Mouse (Mus musculus) intestine, embryonic 16.5 days (tissue): ENCODE measurements around the gene Glipr1l2. TPM values are rescaled to one million over a fixed set of nuclear protein-coding genes. Genes with fewer than 3 reads are reported as not detected.
"Not testable (repeated sequence)": the region's sequence is repeated elsewhere in the genome, so short reads cannot be mapped to it uniquely, and the experiment has no call there.

Experiments used
- ATAC-seq: fragments of 200-750 bp; cut with Nextera tagmentation; 2 replicates; pipeline ENCODE4 v1.8.0; 2017; ENCODE audit warnings: moderate TSS enrichment, moderate library complexity
- H3K27ac ChIP-seq: fragments of 300-500 bp; sonication (generic); 2 replicates; pipeline ENCODE4 v1.5.1; 2014; ENCODE audit warnings: mild to moderate bottlenecking, low read length
- H3K27me3 ChIP-seq: fragments of 300-500 bp; sonication (generic); replicated peaks from 2 replicates; pipeline ENCODE4 v1.6.1; 2014; ENCODE audit warnings: low read length, control low read depth, mixed read lengths; ENCODE audit not compliant: control insufficient read depth, insufficient read depth
- H3K36me3 ChIP-seq: fragments of 300-500 bp; sonication (generic); 2 replicates; pipeline ENCODE4 v1.6.1; 2014; ENCODE audit warnings: low read length, control low read depth; ENCODE audit not compliant: control insufficient read depth, insufficient read depth
- H3K4me1 ChIP-seq: fragments of 300-500 bp; sonication (generic); 2 replicates; pipeline ENCODE4 v1.6.1; 2014; ENCODE audit warnings: low read length, control low read depth, mixed read lengths; ENCODE audit not compliant: control insufficient read depth, insufficient read depth
- H3K4me2 ChIP-seq: fragments of 300-500 bp; sonication (generic); 2 replicates; pipeline ENCODE4 v1.6.1; 2014; ENCODE audit warnings: low read depth, low read length, control low read depth
- H3K4me3 ChIP-seq: fragments of 300-500 bp; sonication (generic); 2 replicates; pipeline ENCODE4 v1.5.1; 2014; ENCODE audit warnings: mild to moderate bottlenecking, low read length
- H3K9ac ChIP-seq: fragments of 300-500 bp; sonication (generic); 2 replicates; pipeline ENCODE4 v1.6.1; 2014; ENCODE audit warnings: low read depth, low read length
- H3K9me3 ChIP-seq: fragments of 300-500 bp; sonication (generic); 2 replicates; pipeline ENCODE4 v1.6.1; 2016; ENCODE audit warnings: low read length, control low read depth; ENCODE audit not compliant: control insufficient read depth
- WGBS: fragments of 180-500 bp; shearing (Covaris S2); extraction: QIAGEN DNeasy Blood & Tissue Kit; methylation state at CpG from one replicate; pipeline ENCODE4 v1.1.7; 2014; 5-methylcytosine and 5-hydroxymethylcytosine counted together
- polyA plus RNA-seq: library from polyadenylated mRNA; unstranded; fragments of >200 nt; fragmentation: Nextera tagmentation; extraction: Ambion mirVana; gene quantifications from 2 replicates; pipeline ENCODE4 v1.2.1, GENCODE M21; 2015

The Glipr1l2 gene
- polyA plus RNA-seq, result not detected in 2 replicates

DNA sequence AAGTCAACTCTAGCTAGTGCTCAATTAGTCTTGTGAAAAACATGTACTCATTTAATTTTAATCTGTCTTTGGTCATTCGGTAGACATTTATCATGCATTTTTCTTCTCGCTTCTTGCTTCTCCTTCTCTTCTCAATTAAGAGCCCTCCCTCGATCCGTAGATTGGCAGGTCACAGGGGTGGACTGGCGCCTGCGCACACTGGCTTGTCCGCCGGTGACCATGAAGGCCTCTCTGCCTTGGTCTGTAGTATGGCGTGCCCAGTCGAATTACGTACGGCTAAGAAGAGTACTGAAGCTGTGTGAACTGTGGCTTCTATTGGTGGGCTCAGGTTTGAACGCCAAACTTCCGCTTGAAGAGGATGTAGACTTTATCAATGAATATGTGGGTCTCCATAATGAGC is at the start of gene Glipr1l2:
TSS of gene Glipr1l2 (plus strand) at position 198 of the 400 bp plus-strand sequence.
- H3K9ac ChIP-seq, result no peak within 1 kb of the TSS
- H3K4me1 ChIP-seq, result no peaks in the 10 kb centered on the region
- H3K36me3 ChIP-seq, result no peaks in the 10 kb centered on the region
- no peaks in the 10 kb centered on the region for H3K9me3 ChIP-seq
- 95% methylated on average over 14 of the region's 14 CpGs for WGBS
- H3K4me2 ChIP-seq, result no peak within 1 kb of the TSS
- no peaks in the 10 kb centered on the region for H3K27me3 ChIP-seq
- no peak within 1 kb of the TSS for H3K27ac ChIP-seq
- ATAC-seq, result no peak
- H3K4me3 ChIP-seq, result no peak within 1 kb of the TSS

- 74% methylated on average over 9 of the region's 9 CpGs for WGBS
- not testable (repeated sequence) for H3K9me3 ChIP-seq, H3K27ac ChIP-seq, H3K36me3 ChIP-seq, H3K27me3 ChIP-seq, H3K4me1 ChIP-seq, H3K4me2 ChIP-seq, ATAC-seq, H3K4me3 ChIP-seq, H3K9ac ChIP-seq
Measured at GRCm38 (mm10) chr10:112043523-112043922, 39.6 kb upstream of the Glipr1l2 start.

DNA sequence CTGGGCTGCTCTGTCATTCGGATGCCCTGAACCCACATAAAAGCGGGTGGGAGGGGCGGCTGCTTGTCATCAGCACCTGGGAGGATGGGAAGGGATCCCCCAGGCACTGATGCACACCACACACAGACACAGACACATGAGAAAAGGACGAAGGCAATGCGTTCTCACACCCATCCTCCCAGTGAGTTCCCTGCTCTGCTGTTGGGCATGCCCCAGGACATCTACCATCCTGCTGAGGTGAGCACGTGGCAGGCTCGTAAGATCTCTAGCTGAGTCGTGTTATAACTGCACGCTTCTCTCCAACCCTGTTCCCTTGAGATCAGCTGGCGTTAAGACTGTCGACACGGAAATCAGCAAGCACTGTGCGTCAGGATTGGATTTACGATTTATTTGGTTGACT is 38.9 kb upstream of the Glipr1l2 start:
- WGBS, result 26% methylated on average over 14 of the region's 14 CpGs
- H3K4me2 ChIP-seq, H3K27me3 ChIP-seq, H3K36me3 ChIP-seq, H3K4me1 ChIP-seq, H3K27ac ChIP-seq, H3K4me3 ChIP-seq, H3K9me3 ChIP-seq, H3K9ac ChIP-seq, ATAC-seq: not testable (repeated sequence)

GRCm38 (mm10) chr10:112051220-112051619 is 31.9 kb upstream of the Glipr1l2 start:
- Histone ChIP-seq H3K9me3 (no peaks in the 10 kb centered on the region), H3K36me3 (no peaks in the 10 kb centered on the region), H3K9ac (no peak overlapping the region), H3K27me3 (no peaks in the 10 kb centered on the region), H3K4me3 (no peak overlapping the region), H3K4me1 (no peaks in the 10 kb centered on the region), H3K4me2 (no peak overlapping the region), H3K27ac (no peak overlapping the region)
- ATAC-seq, result peak; percentile 69; the same call in 1 of the 2 replicates

DNA sequence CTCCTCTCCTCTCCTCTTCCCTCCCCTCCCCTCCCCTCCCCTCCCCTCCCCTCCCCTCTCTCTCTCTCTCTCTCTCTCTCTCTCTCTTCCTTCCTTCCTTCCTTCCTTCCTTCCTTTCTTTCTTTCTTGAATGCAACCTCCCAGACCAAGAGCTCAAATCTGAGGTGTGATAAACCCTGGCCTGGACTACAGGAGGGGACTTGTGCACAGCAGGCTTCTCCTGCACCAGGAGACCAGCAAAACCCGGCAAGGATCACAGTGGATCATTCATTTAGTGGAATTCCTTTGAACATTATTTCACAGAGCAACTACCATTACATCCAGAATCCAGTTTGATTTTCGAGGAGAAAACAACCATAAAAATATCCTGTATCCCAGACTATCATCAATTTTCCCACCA is 31.2 kb upstream of the Glipr1l2 start:
- not testable (repeated sequence) for H3K27me3 ChIP-seq, H3K36me3 ChIP-seq, H3K27ac ChIP-seq, ATAC-seq, H3K9ac ChIP-seq, H3K4me1 ChIP-seq, H3K9me3 ChIP-seq, H3K4me2 ChIP-seq, H3K4me3 ChIP-seq
- WGBS, result 75% methylated on average over 2 of the region's 2 CpGs

DNA sequence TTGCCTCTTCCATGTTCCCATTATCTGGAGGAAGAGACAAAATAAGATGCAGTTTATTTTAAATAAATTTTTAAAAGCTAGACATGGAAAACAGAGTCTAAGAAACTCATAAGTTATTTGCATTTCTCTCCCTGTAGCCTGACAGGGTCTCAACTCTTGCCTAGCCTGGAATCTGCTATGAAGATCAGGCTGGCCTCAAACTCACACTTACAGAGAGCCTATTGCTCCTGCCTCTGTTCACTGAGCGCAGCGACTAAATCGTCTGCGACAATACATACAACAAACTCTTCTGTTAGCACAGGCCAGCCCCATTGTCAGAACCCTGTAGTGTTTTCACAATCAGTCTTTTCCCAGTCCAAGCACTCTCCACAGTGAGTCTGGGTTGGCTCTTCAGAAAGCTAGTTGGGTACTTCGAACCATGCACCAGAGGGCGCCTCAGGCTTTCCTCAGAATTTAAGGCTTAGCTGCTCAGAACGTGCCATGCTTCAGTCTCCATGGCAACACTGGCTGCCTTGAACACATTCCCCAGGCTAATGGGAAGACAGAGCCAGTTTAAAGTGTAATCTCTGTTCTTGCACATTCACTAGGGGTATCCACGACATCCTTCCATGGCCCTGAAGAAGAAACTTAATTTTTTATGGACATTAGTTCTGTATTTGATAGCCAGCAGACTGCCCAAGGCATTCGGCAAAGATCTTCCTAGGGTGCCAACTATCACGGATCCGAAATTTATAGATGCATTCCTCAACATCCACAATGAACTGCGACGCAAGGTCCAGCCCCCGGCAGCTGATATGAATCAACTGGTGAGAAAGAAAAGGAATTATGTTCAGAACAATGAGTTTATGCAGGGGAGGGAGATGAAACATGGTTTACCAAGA is 23.2 kb upstream of the Glipr1l2 start, which contains the start of gene Glipr1l1:
TSS of gene Glipr1l1 (plus strand) at position 488 of the 881 bp plus-strand sequence.
- Histone ChIP-seq H3K4me1 (no peaks in the 10 kb centered on the region), H3K4me2 (no peak within 1 kb of the TSS), H3K36me3 (no peaks in the 10 kb centered on the region), H3K27ac (no peak within 1 kb of the TSS), H3K4me3 (no peak within 1 kb of the TSS), H3K9me3 (no peaks in the 10 kb centered on the region), H3K27me3 (no peaks in the 10 kb centered on the region), H3K9ac (no peak within 1 kb of the TSS)
- ATAC-seq, result peak; percentile 70
- 50% methylated on average over 14 of the region's 14 CpGs for WGBS

GRCm38 (mm10) chr10:112060583-112060934 is 22.6 kb upstream of the Glipr1l2 start:
- not testable (repeated sequence) for H3K9me3 ChIP-seq, H3K4me3 ChIP-seq, ATAC-seq, H3K4me1 ChIP-seq, H3K27me3 ChIP-seq, H3K36me3 ChIP-seq, H3K9ac ChIP-seq, H3K27ac ChIP-seq, H3K4me2 ChIP-seq
- 75% methylated on average over 6 of the region's 6 CpGs for WGBS

DNA sequence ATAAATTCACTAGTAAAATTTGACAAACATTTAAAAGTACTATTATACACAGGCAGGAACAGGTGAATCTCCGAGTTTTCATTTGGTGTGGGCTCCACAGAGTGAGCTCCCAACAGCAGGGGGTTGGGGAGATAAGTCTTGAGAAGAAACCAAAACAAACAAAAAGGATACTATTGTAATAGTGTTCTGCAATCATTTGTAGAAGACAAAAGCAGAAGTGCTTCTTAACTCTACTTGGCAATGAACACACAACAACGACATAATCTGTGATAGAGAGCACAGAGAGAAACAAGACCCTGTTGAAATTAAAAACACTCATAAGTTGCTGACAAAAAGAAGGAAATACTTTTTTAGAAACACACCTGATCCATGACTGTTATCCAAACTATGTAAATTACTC is 3.1 kb upstream of the Glipr1l2 start:
- ATAC-seq, result no peak
- WGBS, result 52% methylated on average over 2 of the region's 2 CpGs
- no peaks in the 10 kb centered on the region for H3K4me1 ChIP-seq

DNA sequence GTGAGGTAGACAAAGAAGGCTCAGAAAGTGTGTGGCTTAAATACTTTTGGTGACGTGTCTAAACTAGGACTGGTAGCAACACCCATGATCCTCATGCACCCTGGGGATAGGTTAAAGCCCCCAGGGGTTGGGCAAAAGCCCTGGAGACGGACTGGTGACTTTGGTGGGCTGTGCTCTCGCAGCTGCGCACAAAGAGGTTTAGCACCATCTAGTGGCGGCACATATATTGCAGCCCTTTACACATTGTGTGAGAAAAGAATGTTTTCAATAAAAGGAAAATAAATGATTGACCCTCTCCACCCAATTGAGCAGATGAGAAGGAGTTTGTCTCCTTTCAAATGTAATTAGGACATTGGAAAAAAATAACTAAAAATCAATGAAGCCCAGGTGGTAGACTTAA is 22.6 kb downstream of the Glipr1l2 start:
- 7% methylated on average over 5 of the region's 5 CpGs for WGBS
- not testable (repeated sequence) for H3K36me3 ChIP-seq, ATAC-seq, H3K4me3 ChIP-seq, H3K9me3 ChIP-seq, H3K27me3 ChIP-seq, H3K9ac ChIP-seq, H3K27ac ChIP-seq, H3K4me1 ChIP-seq, H3K4me2 ChIP-seq

More for the DNA sequence above, 3.1 kb upstream of the Glipr1l2 start:
- H3K27me3 ChIP-seq, result no peaks in the 10 kb centered on the region
- no peak overlapping the region for H3K9ac ChIP-seq
- H3K4me3 ChIP-seq, result no peak overlapping the region
- H3K36me3 ChIP-seq, result no peaks in the 10 kb centered on the region
- H3K27ac ChIP-seq, result no peak overlapping the region
- H3K4me2 ChIP-seq, result no peak overlapping the region
- no peaks in the 10 kb centered on the region for H3K9me3 ChIP-seq

GRCm38 (mm10) chr10:112110401-112110800 is 27.2 kb downstream of the Glipr1l2 start:
- Histone ChIP-seq H3K27me3 (no peaks in the 10 kb centered on the region), H3K4me2 (no peak overlapping the region), H3K4me1 (no peaks in the 10 kb centered on the region), H3K36me3 (no peaks in the 10 kb centered on the region), H3K4me3 (no peak overlapping the region), H3K9ac (no peak overlapping the region), H3K27ac (no peak overlapping the region), H3K9me3 (no peaks in the 10 kb centered on the region)
- ATAC-seq, result no peak
- 89% methylated on average over 7 of the region's 7 CpGs for WGBS
